Mouse (Mus musculus) liver (tissue): ENCODE data around the gene Aars2.

Experiments
- DNase-seq: peaks from one replicate; pipeline ENCODE4 v3.0.0-alpha.2; 2020; ENCODE audit warnings: mixed read lengths

Aars2 gene

GRCm38 (mm10) chr17:45506700-45507189, at the start of gene Aars2:
Gene Aars2, plus strand, starts transcription at chr17:45506841.
- peak; percentile 95 for DNase-seq

DNA sequence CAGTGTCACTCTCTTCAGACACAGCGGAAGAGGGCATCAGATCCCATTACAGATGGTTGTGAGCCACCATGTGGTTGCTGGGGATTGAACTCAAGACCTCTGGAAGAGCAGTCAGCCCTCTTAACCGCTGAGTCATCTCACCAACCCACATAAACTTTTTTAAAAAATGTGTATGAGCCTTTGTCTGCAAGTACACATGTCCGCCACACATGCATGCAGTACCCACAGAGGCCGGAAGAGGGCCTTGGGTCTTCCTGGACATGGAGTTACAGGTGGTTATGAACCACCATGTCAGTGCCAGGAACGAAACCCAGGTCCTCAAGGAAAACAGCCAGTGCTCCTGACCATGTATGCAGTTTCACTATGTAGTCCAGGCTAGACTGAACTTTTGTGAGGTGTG, 49.2 kb upstream of the Aars2 start:
- peak; percentile 42 for DNase-seq

DNA sequence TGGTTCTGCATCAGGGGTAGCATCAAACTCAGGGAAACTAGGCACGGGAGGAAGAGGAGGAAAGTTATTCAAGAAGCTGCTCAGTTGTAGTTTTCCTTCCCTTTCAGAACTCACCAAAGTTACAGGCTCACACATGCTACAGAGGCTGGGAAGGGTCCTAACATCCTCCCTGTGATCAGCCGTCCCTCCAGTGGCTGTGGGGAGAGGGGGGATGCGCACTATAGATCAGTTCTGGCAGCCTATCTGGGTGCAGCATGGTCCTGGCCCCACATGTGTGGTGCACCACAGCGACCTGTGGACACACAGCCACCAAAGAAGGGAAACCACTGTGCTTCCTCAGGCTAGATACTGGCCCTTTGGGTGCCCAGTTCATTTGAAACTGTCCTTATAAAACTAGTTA, 48.1 kb upstream of the Aars2 start:
- DNase-seq, result no peak

GRCm38 (mm10) chr17:45459062-45459461, 47.6 kb upstream of the Aars2 start:
- DNase-seq, result no peak

DNA sequence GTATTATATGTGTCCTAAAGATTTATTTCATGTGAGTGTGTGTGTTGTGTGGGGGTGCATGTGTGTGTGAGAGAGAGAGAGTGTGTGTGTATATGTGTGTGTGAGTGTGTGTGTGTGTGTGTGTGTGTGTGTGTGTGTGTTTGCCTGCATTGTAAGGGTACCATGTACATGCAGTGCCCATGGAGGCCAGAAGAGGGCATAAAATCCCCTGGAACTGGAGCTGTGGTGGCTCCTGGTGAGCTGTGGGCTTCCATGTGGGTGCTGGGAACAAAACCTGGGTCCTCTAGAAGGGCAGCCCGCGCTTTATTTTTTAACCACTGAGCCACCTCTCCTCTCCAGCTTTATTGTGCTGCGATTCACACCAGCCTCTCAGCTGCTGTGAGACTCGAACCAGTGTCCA, 44.1 kb upstream of the Aars2 start:
- no peak for DNase-seq

DNA sequence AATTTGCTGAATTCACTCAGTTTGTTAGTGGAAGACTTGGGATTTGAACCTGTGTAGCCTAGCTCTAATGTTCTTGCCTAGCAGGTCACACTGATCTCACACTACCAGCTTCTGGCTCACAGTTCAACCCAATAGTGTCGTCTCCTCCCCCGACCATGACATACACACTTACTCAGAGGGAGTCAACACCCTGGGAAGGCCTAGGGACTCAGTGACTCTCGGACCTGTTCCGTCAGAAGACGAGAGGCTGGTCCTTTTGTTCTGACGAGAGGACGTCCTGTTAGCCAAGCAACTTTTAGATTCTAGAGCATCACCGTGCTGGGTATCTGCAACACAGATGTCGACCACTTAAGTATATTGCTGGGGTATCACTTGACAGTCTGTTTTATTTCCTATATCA, 42.4 kb upstream of the Aars2 start:
- DNase-seq, result no peak

DNA sequence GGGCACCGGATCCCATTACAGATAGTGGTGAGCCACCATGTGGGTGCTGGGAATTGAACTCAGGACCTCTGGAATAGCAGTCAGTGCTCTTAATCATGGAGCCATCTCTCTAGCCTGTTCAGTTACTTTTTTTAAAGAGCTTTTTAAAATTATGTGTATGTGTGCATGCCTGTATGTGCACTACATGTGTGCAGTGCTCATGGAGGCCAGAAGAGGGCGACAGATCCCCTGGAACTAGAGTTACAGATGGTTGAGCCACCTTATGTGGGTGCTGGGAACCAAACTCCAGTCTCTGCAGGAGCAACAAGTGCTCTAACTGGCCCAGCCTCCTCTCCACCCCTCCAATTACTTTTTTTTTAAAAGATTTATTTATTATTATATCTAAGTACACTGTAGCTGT, 39.9 kb upstream of the Aars2 start:
- no peak for DNase-seq

- no peak for DNase-seq
Measured at GRCm38 (mm10) chr17:45468302-45468701, 38.3 kb upstream of the Aars2 start.

DNA sequence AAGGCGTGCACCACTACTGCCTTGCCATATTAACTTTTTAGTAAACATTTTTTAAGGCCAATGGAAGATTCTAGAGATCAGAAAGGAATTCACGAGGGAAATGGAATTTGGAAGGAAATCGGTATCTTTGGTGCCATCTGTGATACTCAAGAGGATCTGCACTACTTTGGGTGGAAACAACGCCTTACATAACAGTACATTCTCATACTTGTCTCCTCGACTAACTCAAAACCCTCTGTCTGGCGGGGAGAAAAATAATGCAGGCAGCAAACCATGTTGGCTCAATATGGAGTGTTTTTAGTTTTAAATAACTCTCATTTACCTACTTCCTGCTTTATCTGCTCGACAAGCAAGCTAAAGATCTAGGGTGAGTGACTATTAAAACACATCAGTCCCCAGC, 35.9 kb upstream of the Aars2 start:
- DNase-seq, result no peak

GRCm38 (mm10) chr17:45473667-45474066, 33.0 kb upstream of the Aars2 start:
- DNase-seq, result no peak

- no peak for DNase-seq
Measured at GRCm38 (mm10) chr17:45474146-45474545, 32.5 kb upstream of the Aars2 start.

DNA sequence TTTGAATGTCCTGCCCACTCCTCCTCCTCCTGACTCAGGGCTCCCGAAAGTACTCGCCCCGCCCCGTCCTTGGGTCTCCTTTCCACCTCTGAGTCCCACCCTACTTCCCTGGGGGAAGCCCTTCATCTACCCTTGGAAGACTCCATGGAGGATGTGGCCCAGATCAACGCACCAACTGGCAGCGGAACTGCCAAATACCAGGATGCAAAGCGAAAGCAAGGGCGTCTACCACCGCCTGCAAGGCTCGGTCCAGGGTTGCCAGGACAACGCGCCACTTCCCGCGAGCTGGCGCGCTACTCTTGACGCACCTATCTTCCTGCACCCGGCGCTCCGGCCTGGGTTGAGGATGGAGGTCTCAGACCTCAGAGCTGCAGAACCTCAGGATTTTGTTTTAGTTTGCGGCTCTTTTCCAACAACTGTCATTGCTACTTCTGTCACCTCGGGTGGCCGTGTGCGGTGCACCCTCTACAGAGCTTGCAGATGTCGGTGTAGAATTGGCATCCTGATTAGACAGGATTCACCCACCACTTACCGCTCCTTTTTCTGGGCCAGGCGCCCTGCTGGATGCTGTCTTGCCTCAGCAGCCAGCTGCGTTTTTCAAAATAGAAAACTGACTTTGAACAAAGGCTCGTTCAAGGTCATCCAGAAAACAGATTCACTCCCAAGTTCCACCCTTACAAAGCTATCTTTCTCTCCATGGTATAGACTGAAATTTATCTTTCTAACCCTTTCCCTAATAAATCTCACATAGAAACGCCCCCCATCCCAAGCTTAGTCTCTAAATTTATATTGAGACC, 31.8 kb upstream of the Aars2 start, which contains the start of gene Spats1:
Gene Spats1 (minus strand): TSS at position 747 of the 797 bp plus-strand sequence.
- DNase-seq, result peak; percentile 32

DNA sequence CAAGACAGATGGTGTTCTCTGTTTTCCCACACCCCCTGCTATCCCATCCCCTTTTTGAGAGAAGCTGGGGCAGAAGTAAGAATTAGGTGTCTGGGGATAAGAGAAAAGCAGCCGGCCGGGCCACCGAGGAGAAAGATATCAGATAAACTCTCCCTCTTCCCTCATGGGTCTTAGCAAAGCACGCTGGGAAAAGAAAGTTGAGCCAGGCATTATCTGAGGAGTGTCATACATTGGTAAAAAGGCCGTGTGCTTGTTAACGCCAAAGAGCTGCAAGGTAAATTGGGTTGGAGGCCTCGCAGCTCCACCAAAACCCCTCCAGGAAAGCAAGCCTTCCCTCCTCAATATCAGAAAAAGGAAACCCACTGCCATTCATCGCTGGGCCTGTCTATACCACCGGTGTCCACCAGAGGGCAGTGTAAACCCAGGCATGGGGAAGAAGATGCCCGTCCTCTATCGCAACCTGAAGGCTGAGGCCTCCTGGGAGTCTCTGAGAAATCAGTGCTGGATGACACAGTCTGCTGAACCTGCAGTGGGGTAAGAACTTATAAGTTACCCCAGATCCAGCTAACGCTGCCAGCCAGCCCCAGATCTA, 28.3 kb upstream of the Aars2 start:
- peak; percentile 79 for DNase-seq

- DNase-seq, result peak; percentile 18
Measured at GRCm38 (mm10) chr17:45480429-45480828, 26.2 kb upstream of the Aars2 start.

DNA sequence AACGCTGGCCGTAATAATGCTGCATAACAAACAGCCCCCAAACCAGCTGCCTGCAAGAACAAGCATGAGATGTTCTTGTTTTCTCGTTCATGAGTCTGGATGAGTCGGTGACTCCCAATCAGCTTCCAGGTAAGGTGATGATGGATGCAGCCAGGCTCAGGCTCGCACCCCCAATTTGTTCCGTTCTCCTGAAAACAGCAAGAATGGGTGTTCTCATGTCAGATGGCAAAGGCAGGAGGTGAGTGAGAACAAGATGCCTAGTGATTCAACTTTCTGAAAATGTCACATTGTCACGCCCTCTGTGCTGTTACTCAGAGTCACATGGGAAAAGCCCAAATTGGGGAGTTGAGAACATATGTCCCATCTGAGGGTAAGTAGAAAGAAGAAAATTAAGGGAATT, 21.1 kb upstream of the Aars2 start:
- DNase-seq, result no peak

GRCm38 (mm10) chr17:45487216-45487615, 19.4 kb upstream of the Aars2 start:
- DNase-seq, result no peak

GRCm38 (mm10) chr17:45488321-45489254, 18.1 kb upstream of the Aars2 start:
- no peak for DNase-seq

- DNase-seq, result no peak
Measured at GRCm38 (mm10) chr17:45489736-45490135, 16.9 kb upstream of the Aars2 start.

DNA sequence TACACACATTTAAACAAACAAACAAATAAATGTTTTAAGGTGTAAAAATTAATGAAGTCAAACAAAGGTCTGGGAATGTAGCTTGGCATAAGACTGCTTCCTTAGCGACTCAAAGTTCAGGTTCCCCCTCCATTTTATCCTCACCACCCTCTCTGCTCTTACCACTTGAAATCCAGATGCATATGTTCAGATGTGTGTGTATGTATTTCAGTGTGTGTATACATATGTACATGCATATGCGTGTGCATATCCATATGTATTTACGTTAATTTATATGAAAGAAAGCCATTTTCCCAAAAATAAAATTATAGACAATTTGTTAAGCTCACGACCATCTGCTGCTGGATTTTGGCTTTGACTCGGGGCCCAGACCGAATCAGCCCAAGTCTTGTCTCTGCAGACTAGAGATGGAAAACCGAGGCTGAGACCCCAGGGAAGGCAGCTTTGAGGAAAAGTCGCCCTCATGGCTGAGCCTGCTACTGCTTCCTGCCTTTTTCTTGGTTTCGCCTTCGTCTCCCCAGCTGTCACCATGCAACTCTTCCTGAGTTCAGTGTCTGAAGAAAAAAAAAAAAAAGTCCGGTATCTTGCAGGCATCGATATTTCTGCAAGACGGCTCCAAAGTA, 16.0 kb upstream of the Aars2 start:
- no peak for DNase-seq

DNA sequence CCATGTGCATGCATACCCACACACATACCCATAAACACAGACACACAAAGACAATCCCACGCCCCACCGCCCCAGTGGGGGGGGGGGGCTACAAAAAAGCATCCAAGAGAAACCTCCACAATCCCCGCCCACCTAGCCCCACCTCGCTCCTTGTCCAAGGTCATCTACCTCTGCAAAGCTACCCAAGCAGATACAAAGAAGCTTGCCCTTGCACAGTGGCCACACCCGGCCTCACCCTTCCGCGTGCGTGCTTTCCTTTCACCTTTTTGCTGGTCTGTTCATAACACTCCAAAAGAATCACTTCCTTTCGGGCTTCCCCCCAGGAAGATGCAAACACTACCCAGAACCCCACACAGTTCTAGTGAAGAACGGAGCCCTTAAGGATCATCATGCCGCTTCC, 11.2 kb upstream of the Aars2 start:
- DNase-seq, result no peak

DNA sequence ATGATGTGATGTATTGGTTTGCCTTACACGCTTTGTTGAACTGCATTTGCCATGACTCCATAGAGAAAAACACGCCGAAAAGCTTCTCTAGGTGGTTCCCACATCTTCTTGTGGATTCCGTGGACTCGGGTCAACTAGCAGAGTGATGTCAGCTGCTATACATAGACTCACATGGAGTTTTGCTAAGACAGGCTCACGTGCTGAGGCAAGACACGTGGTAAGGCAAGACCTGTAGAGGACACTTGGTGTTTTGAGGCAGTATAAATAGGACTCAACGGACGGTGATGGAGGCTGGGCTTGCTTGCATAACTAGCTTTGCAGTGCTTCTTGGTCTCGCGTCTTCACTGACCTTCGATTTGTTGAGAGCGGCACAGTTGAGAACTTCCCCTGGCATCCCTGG, 8.2 kb upstream of the Aars2 start:
- DNase-seq, result no peak

GRCm38 (mm10) chr17:45499516-45499915, 7.1 kb upstream of the Aars2 start:
- no peak for DNase-seq

- DNase-seq, result no peak
Measured at GRCm38 (mm10) chr17:45500981-45501380, 5.7 kb upstream of the Aars2 start.
